In genomic region chr9:123678327-123679105, GRCm38 (mm10) we compare ENCODE assay signal across 8 mouse cellular contexts. TPM values are rescaled to one million over a fixed set of nuclear protein-coding genes. Genes with fewer than 3 reads are reported as not detected.
DNase-seq lines count a peak whose midpoint lies in the region; ATAC-seq and TF ChIP-seq lines count a peak whose summit lies in the region.
"Had no signal": no experiment of that assay in that cellular context is flagged by ENCODE, and none has a peak within 500 bp of the region (broad histone marks: within the 10 kb centered on the region; RNA-seq: fewer than 3 reads in every experiment).

Ccr9 (plus strand) TSS chr9:123678439.
Slc6a20a (minus strand) TSS chr9:123678885.

- in situ Hi-C loops in ES-E14 (cut with MboI; ENCODE audit: low sequenced_read_pairs in 2 of 2, unreplicated experiment in 2 of 2), result no loop called here

- no peak within 1 kb of the TSS for H3K27ac ChIP-seq in ES-E14 (ENCODE audit: insufficient read depth, low read depth, low read length, poor library complexity, severe bottlenecking)
- H3K27ac ChIP-seq in forebrain, embryonic 14.5 days (ENCODE audit: low read depth, low read length), result no peak within 1 kb of the TSS
- no peak within 1 kb of the TSS for H3K27ac ChIP-seq in kidney, embryonic 14.5 days (ENCODE audit: low read depth, low read length)
- no peak within 1 kb of the TSS for H3K27ac ChIP-seq in lung, postnatal 0 days (ENCODE audit: low read length)

- H3K4me2 ChIP-seq in forebrain, embryonic 14.5 days (ENCODE audit: low read length), result peak within 1 kb of the TSS; percentile 72
- peak within 1 kb of the TSS; percentile 77 for H3K4me2 ChIP-seq in kidney, embryonic 14.5 days (replicated peaks; ENCODE audit: low read depth, low read length)
- peak within 1 kb of the TSS; percentile 64 for H3K4me2 ChIP-seq in lung, postnatal 0 days (replicated peaks; ENCODE audit: low read depth, low read length)

- H3K9ac ChIP-seq in ES-E14 (ENCODE audit: insufficient read depth, low read depth, low read length, poor library complexity, severe bottlenecking), result peak within 1 kb of the TSS; percentile 42
- peak within 1 kb of the TSS; percentile 55 for H3K9ac ChIP-seq in forebrain, embryonic 14.5 days (ENCODE audit: low read length)
- peak within 1 kb of the TSS; percentile 29; the same call in 1 of the 2 replicates for H3K9ac ChIP-seq in kidney, embryonic 14.5 days (ENCODE audit: low read depth, low read length)
- H3K9ac ChIP-seq in lung, postnatal 0 days (replicated peaks; ENCODE audit: low read depth), result 0 out of 2 replicates have a peak within 1 kb of the TSS, but pooled peaks have one; percentile 2

- H3K9me3 ChIP-seq in ES-E14 (ENCODE audit: control insufficient read depth, insufficient read depth, low read depth, low read length), result no peaks in the 10 kb centered on the region
- H3K9me3 ChIP-seq in forebrain, embryonic 14.5 days (replicated peaks; ENCODE audit: control insufficient read depth, low read length), result no peaks in the 10 kb centered on the region
- no peaks in the 10 kb centered on the region for H3K9me3 ChIP-seq in kidney, embryonic 14.5 days (ENCODE audit: control insufficient read depth, low read length)
- H3K9me3 ChIP-seq in lung, postnatal 0 days (ENCODE audit: low read length), result no peaks in the 10 kb centered on the region

- H3K4me3 ChIP-seq in ES-E14 (ENCODE audit: insufficient read depth in 1 of 2, low read depth in 1 of 2, low read length in 2 of 2, poor library complexity in 1 of 2, severe bottlenecking in 1 of 2), result peak within 1 kb of the TSS; percentile 58 to 65
- peak within 1 kb of the TSS; percentile 35 for H3K4me3 ChIP-seq in forebrain, embryonic 14.5 days (ENCODE audit: low read depth, low read length)
- H3K4me3 ChIP-seq in kidney, embryonic 14.5 days (ENCODE audit: low read length), result peak within 1 kb of the TSS; percentile 43
- H3K4me3 ChIP-seq in lung, postnatal 0 days (ENCODE audit: low read depth, low read length), result peak within 1 kb of the TSS; percentile 34

- H3K36me3 ChIP-seq in ES-E14 (ENCODE audit: control insufficient read depth, insufficient read depth, low read length, poor library complexity, severe bottlenecking), result no peaks in the 10 kb centered on the region
- no peaks in the 10 kb centered on the region for H3K36me3 ChIP-seq in forebrain, embryonic 14.5 days (ENCODE audit: control insufficient read depth, insufficient read depth, low read length)
- H3K36me3 ChIP-seq in kidney, embryonic 14.5 days (ENCODE audit: control insufficient read depth, insufficient read depth, low read length), result no peaks in the 10 kb centered on the region
- H3K36me3 ChIP-seq in lung, postnatal 0 days (ENCODE audit: insufficient read depth, low read length), result no peaks in the 10 kb centered on the region

- peak; percentile 37 for ATAC-seq in forebrain, embryonic 14.5 days
- ATAC-seq in kidney, embryonic 14.5 days (ENCODE audit: low FRiP score, low TSS enrichment), result peak; percentile 84
- peak; percentile 55 for ATAC-seq in lung, postnatal 0 days

- no peaks in the 10 kb centered on the region for H3K4me1 ChIP-seq in ES-E14 (ENCODE audit: control insufficient read depth in 2 of 2, insufficient read depth in 2 of 2, low read length in 2 of 2, poor library complexity in 1 of 2)
- H3K4me1 ChIP-seq in forebrain, embryonic 14.5 days (ENCODE audit: control insufficient read depth, insufficient read depth, low read length), result peaks cover 6% of the 10 kb centered on the region
- H3K4me1 ChIP-seq in kidney, embryonic 14.5 days (ENCODE audit: control insufficient read depth, insufficient read depth, low read length), result peaks cover 8% of the 10 kb centered on the region; the same call in 1 of the 2 replicates
- no peaks in the 10 kb centered on the region for H3K4me1 ChIP-seq in lung, postnatal 0 days (ENCODE audit: insufficient read depth, low read depth, low read length)

- TF ChIP-seq EP300 in lung, postnatal 0 days (IDR thresholded peaks at IDR 0.05), result no peak

- H3K27me3 ChIP-seq in forebrain, embryonic 14.5 days (replicated peaks; ENCODE audit: control insufficient read depth, insufficient read depth, low read length), result peaks cover 31% of the 10 kb centered on the region
- H3K27me3 ChIP-seq in kidney, embryonic 14.5 days (ENCODE audit: control insufficient read depth, insufficient read depth, low read length), result peaks cover 36% of the 10 kb centered on the region
- H3K27me3 ChIP-seq in lung, postnatal 0 days (replicated peaks; ENCODE audit: insufficient read depth, low read length), result peaks cover 17% of the 10 kb centered on the region

- under 1% methylated on average over 72 of the region's 73 CpGs for whole genome bisulfite sequencing in forebrain, embryonic 14.5 days
- WGBS in kidney, embryonic 14.5 days, result 2% methylated on average over 69 of the region's 73 CpGs
- 2% methylated on average over 73 of the region's 73 CpGs for WGBS in lung, postnatal 0 days

- DNase-seq in ES-E14 (ENCODE audit: low read depth, low spot score) (peak; percentile 33), MN1 (ENCODE audit: low spot score) (no peak)
- DNase-seq in adrenal gland, postnatal 10 days, result peak; percentile 8
- peak; percentile 37 for DNase-seq in forebrain, embryonic 14.5 days (ENCODE audit: low spot score)
- DNase-seq in lung, postnatal 0 days (ENCODE audit: low spot score), result peak; percentile 22
- peak; percentile 16 for DNase-seq in retina, postnatal 7 days (ENCODE audit: low read depth, low spot score)

- TF ChIP-seq CTCF in lung, postnatal 0 days (IDR thresholded peaks at IDR 0.05), result no peak

TF ChIP-seq in ES-E14, 5 proteins besides CTCF, POLR2A, EP300 and RAD21:
- no peak for TF ChIP-seq ZC3H11A (IDR thresholded peaks at IDR 0.05; ENCODE audit: borderline replicate concordance, low read depth, low read length)

RNA-seq across cellular contexts. Expression of gene Ccr9, which starts in this region (rescaled TPM):
- not detected in 2 replicates for total RNA-seq in ES-E14 (2012; rRNA removed)
- under 1 TPM; 0.33 to 0.57 TPM for total RNA-seq in adrenal gland, postnatal 10 days (2021)
- polyA plus RNA-seq in forebrain, embryonic 14.5 days (2014; fragmentation: Nextera tagmentation; extraction: Ambion mirVana), result 0.08 and 0.33 TPM in 2 replicates
- polyA plus RNA-seq in kidney, embryonic 14.5 days (2014; fragmentation: Nextera tagmentation; extraction: Ambion mirVana), result 0.18 and 0.23 TPM in 2 replicates
- polyA plus RNA-seq in lung, postnatal 0 days (2015; fragmentation: Nextera tagmentation; extraction: Ambion mirVana), result 0.29 and 0.35 TPM in 2 replicates

RNA-seq across cellular contexts. Expression of gene Slc6a20a, which starts in this region (rescaled TPM):
- 0.22 and 0.32 TPM in 2 replicates for total RNA-seq in ES-E14 (2012; rRNA removed)
- total RNA-seq in adrenal gland, postnatal 10 days (2021), result under 1 TPM; 0.39 to 0.51 TPM
- polyA plus RNA-seq in forebrain, embryonic 14.5 days (2014; fragmentation: Nextera tagmentation; extraction: Ambion mirVana), result 5.0 and 9.3 TPM in 2 replicates
- polyA plus RNA-seq in kidney, embryonic 14.5 days (2014; fragmentation: Nextera tagmentation; extraction: Ambion mirVana), result 0.10 and 0.88 TPM in 2 replicates
- polyA plus RNA-seq in lung, postnatal 0 days (2015; fragmentation: Nextera tagmentation; extraction: Ambion mirVana), result 0.12 and 0.24 TPM in 2 replicates
- total RNA-seq: gastrocnemius, postnatal 4 days had no signal

Comparison
In these comparisons a context has a peak if more than half of its experiments do, and no peak if none do; other contexts are left out.
1. Peak in DNase-seq, H3K4me3 ChIP-seq and H3K9ac ChIP-seq in ES-E14; RNA of the genes that start here not detected or under 1 TPM.
2. Peak in DNase-seq in adrenal gland, postnatal 10 days; RNA of the genes that start here not detected or under 1 TPM.
3. Peak in ATAC-seq, H3K4me3 ChIP-seq, H3K9ac ChIP-seq and H3K4me2 ChIP-seq in kidney, embryonic 14.5 days; RNA of the genes that start here not detected or under 1 TPM.
4. Peak in DNase-seq, ATAC-seq, H3K4me3 ChIP-seq, H3K9ac ChIP-seq and H3K4me2 ChIP-seq in lung, postnatal 0 days; RNA of the genes that start here not detected or under 1 TPM.
5. H3K9ac ChIP-seq: peak in every context shown above with its lines; median percentile 55 in forebrain, embryonic 14.5 days; 42 in ES-E14; 29 in kidney, embryonic 14.5 days; 2 in lung, postnatal 0 days.